In the genomic region with DNA sequence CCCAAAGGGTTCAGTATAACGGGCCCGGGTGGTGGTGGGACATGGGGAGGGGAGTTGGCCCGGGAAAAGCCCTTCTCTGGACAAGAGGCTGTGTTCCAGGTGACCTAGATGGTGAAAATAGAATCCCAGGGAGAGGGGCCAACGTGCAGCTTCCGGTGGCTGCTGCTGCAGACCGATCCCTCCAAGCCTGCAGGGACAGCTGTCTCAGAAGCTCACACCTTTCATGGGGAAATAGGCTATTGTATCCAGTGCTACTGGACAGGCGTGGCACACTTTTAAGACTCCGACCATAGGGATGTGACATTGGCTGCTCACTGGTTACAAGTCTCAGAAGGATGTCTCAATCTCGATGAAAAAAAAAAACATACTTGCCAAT, we compare ENCODE assay signal across 8 mouse cellular contexts. TPM values are rescaled to one million over a fixed set of nuclear protein-coding genes. Genes with fewer than 3 reads are reported as not detected.
A peak's percentile ranks its signal among the peaks of the same experiment; 100 is the strongest.
DNase-seq lines count a peak whose midpoint lies in the region; ATAC-seq lines count a peak whose summit lies in the region.

No protein-coding gene starts in this region.

- H3K4me1 ChIP-seq in kidney, embryonic 16.5 days (ENCODE audit: insufficient read depth, low read length): peaks cover 24% of the 10 kb centered on the region
- H3K4me1 ChIP-seq in embryonic facial prominence, embryonic 15.5 days: peaks cover 18% of the 10 kb centered on the region
- H3K4me1 ChIP-seq in hindbrain, embryonic 14.5 days (replicated peaks; ENCODE audit: control insufficient read depth, insufficient read depth, low read length): peaks cover 10% of the 10 kb centered on the region
- peaks cover 12% of the 10 kb centered on the region for H3K4me1 ChIP-seq in midbrain, embryonic 15.5 days

- DNase-seq in kidney, postnatal 36 days: no peak
- no peak for DNase-seq in hindbrain, embryonic 14.5 days (ENCODE audit: low spot score)
- no peak for DNase-seq in layer of hippocampus, postnatal 25 days (ENCODE audit: extremely low spot score in 1 of 2, low spot score in 1 of 2)
- no peak for DNase-seq in adrenal gland, adult 8-10 months
- DNase-seq in layer of hippocampus, adult 9-11 months: no peak

- no peaks in the 10 kb centered on the region for H3K27me3 ChIP-seq in kidney, embryonic 16.5 days (ENCODE audit: insufficient read depth, low read length)
- no peaks in the 10 kb centered on the region for H3K27me3 ChIP-seq in embryonic facial prominence, embryonic 15.5 days
- no peaks in the 10 kb centered on the region for H3K27me3 ChIP-seq in hindbrain, embryonic 14.5 days (ENCODE audit: control insufficient read depth, insufficient read depth, low read length)
- no peaks in the 10 kb centered on the region for H3K27me3 ChIP-seq in midbrain, embryonic 15.5 days (replicated peaks)

- 15% methylated on average over 9 of the region's 9 CpGs for WGBS in kidney, embryonic 16.5 days
- 24% methylated on average over 9 of the region's 9 CpGs for WGBS in embryonic facial prominence, embryonic 15.5 days
- 16% methylated on average over 9 of the region's 9 CpGs for WGBS in hindbrain, embryonic 14.5 days
- WGBS in midbrain, embryonic 15.5 days: 20% methylated on average over 9 of the region's 9 CpGs

- H3K4me2 ChIP-seq in kidney, embryonic 16.5 days (replicated peaks; ENCODE audit: low read depth, low read length): peak overlapping the region; percentile 74
- peak overlapping the region; percentile 91 for H3K4me2 ChIP-seq in embryonic facial prominence, embryonic 15.5 days (replicated peaks)
- H3K4me2 ChIP-seq in hindbrain, embryonic 14.5 days (replicated peaks): peak overlapping the region; percentile 95
- peak overlapping the region; percentile 95 for H3K4me2 ChIP-seq in midbrain, embryonic 15.5 days

- H3K9me3 ChIP-seq in kidney, embryonic 16.5 days (ENCODE audit: low read length): no peaks in the 10 kb centered on the region
- no peaks in the 10 kb centered on the region for H3K9me3 ChIP-seq in embryonic facial prominence, embryonic 15.5 days (replicated peaks)
- no peaks in the 10 kb centered on the region for H3K9me3 ChIP-seq in hindbrain, embryonic 14.5 days (ENCODE audit: control insufficient read depth, low read length)
- H3K9me3 ChIP-seq in midbrain, embryonic 15.5 days: no peaks in the 10 kb centered on the region

- peak overlapping the region; percentile 17; the same call in 1 of the 2 replicates for H3K27ac ChIP-seq in kidney, embryonic 16.5 days (ENCODE audit: low read length)
- 0 out of 2 replicates have a peak overlapping the region, but pooled peaks have one; percentile 68 for H3K27ac ChIP-seq in embryonic facial prominence, embryonic 15.5 days (replicated peaks)
- no peak overlapping the region for H3K27ac ChIP-seq in hindbrain, embryonic 14.5 days
- no peak overlapping the region for H3K27ac ChIP-seq in midbrain, embryonic 15.5 days

- peak overlapping the region; percentile 50 for H3K4me3 ChIP-seq in kidney, embryonic 16.5 days (ENCODE audit: low read length)
- peak overlapping the region; percentile 53 for H3K4me3 ChIP-seq in embryonic facial prominence, embryonic 15.5 days (replicated peaks)
- H3K4me3 ChIP-seq in hindbrain, embryonic 14.5 days (replicated peaks; ENCODE audit: low read length): peak overlapping the region; percentile 58
- H3K4me3 ChIP-seq in midbrain, embryonic 15.5 days: peak overlapping the region; percentile 51

- H3K36me3 ChIP-seq in kidney, embryonic 16.5 days (ENCODE audit: insufficient read depth, low read length): no peaks in the 10 kb centered on the region
- no peaks in the 10 kb centered on the region for H3K36me3 ChIP-seq in embryonic facial prominence, embryonic 15.5 days
- no peaks in the 10 kb centered on the region for H3K36me3 ChIP-seq in hindbrain, embryonic 14.5 days (replicated peaks; ENCODE audit: control insufficient read depth, insufficient read depth)
- no peaks in the 10 kb centered on the region for H3K36me3 ChIP-seq in midbrain, embryonic 15.5 days (replicated peaks)

- peak overlapping the region; percentile 71 for H3K9ac ChIP-seq in kidney, embryonic 16.5 days (replicated peaks; ENCODE audit: low read length)
- H3K9ac ChIP-seq in embryonic facial prominence, embryonic 15.5 days: 0 out of 2 replicates have a peak overlapping the region, but pooled peaks have one; percentile 47
- peak overlapping the region; percentile 83 for H3K9ac ChIP-seq in hindbrain, embryonic 14.5 days
- H3K9ac ChIP-seq in midbrain, embryonic 15.5 days: peak overlapping the region; percentile 68

- peak; percentile 66 for ATAC-seq in kidney, embryonic 16.5 days (ENCODE audit: low FRiP score, low TSS enrichment)
- ATAC-seq in embryonic facial prominence, embryonic 15.5 days (ENCODE audit: insufficient number of reproducible peaks, low FRiP score, low TSS enrichment, low read depth): no peak
- 0 out of 2 replicates have a peak, but pooled peaks have one; percentile 17 for ATAC-seq in hindbrain, embryonic 14.5 days (ENCODE audit: low FRiP score)
- peak; percentile 58 for ATAC-seq in midbrain, embryonic 15.5 days (replicated peaks)

RNA-seq across cellular contexts. Expression of a gene that starts 0.5 kb away (rescaled TPM):
- 0.17 and 0.21 TPM in 2 replicates for polyA plus RNA-seq in kidney, embryonic 16.5 days (2015; fragmentation: Nextera tagmentation; extraction: Ambion mirVana)
- 3.2 and 3.7 TPM in 2 replicates for polyA plus RNA-seq in embryonic facial prominence, embryonic 15.5 days (2015; fragmentation: Nextera tagmentation; extraction: Ambion mirVana)
- polyA plus RNA-seq in hindbrain, embryonic 14.5 days (2014; fragmentation: Nextera tagmentation; extraction: Ambion mirVana): 0.10 and 0.40 TPM in 2 replicates
- 0.31 and 0.32 TPM in 2 replicates for polyA plus RNA-seq in midbrain, embryonic 15.5 days (2015; fragmentation: Nextera tagmentation; extraction: Ambion mirVana)
- total RNA-seq in layer of hippocampus, postnatal 25 days (2021): under 1 TPM; 0.19 to 0.54 TPM
- under 1 TPM in 2 of 4 experiments, not detected in 2; 0.22 to 0.30 TPM for total RNA-seq in adrenal gland, adult 8-10 months (2022)

Comparison
In these comparisons a context has a peak if more than half of its experiments do, and no peak if none do; other contexts are left out.
1. H3K27ac ChIP-seq: peak in kidney, embryonic 16.5 days (single experiment) and embryonic facial prominence, embryonic 15.5 days (single experiment); none in hindbrain, embryonic 14.5 days (single experiment) and midbrain, embryonic 15.5 days (single experiment).
2. Peak in every context shown above with its lines, with median percentiles within 50 percentile points of each other: H3K4me2 ChIP-seq, H3K4me3 ChIP-seq and H3K9ac ChIP-seq.